ENCODE assay signal across 9 mouse cellular contexts in the genomic region with DNA sequence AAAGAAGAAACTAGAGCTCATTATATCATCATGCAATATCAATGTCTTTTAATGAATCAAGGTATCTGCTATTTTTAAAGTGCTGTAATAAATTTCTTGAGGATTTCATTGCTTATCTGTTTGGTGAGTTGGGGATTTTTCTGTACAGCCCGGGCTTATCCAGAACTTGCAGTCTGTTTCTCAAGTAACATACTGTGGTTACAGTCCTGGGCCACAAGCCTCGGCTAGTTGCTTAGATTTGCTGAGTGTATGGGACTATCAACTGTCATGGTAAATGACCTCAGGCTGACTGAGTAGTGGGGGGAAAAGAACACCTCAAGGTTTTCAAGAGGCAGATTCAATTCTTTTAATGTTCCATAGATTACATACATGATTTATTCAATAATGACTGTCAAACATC.
"Had no signal": no experiment of that assay in that cellular context is flagged by ENCODE, and none has a peak within 500 bp of the region (broad histone marks: within the 10 kb centered on the region; RNA-seq: fewer than 3 reads in every experiment).

No protein-coding gene starts in this region.

- DNase-seq: kidney, adult 2 months; kidney, postnatal 25 days; layer of hippocampus, adult 9-11 months; liver, embryonic 13.5 days; lung, adult 2 months; lung, postnatal 14 days; midbrain, embryonic 14.5 days; thymus, adult 2 months; thymus, postnatal 14 days had no signal
